Mouse (Mus musculus): ENCODE data around the gene Fam124a. TPM values are rescaled to one million over a fixed set of nuclear protein-coding genes. Genes with fewer than 3 reads are reported as not detected.

Gene Fam124a
- polyA plus RNA-seq, 1 experiment = not detected

- Histone ChIP-seq H3K27me3 (replicated peaks) (peaks cover 2% of the 10 kb centered on the region), H3K4me1 (no peaks in the 10 kb centered on the region), H3K4me3 (replicated peaks) (no peak overlapping the region), H3K36me3 (replicated peaks; ENCODE audit: low read length) (no peaks in the 10 kb centered on the region), H3K9me3 (no peaks in the 10 kb centered on the region)
- TF ChIP-seq FLI1 (IDR thresholded peaks at IDR 0.05; ENCODE audit: low read length) (no peak), GATA1 (IDR thresholded peaks at IDR 0.05; ENCODE audit: borderline replicate concordance, low read length) (no peak)
Measured at GRCm38 (mm10) chr14:62569463-62569862, 13.9 kb downstream of the Fam124a start.

GRCm38 (mm10) chr14:62570299-62570698 lies 14.8 kb downstream of the Fam124a start:
- TF ChIP-seq FLI1 (IDR thresholded peaks at IDR 0.05; ENCODE audit: low read length) (no peak), GATA1 (IDR thresholded peaks at IDR 0.05; ENCODE audit: borderline replicate concordance, low read length) (no peak)
- Histone ChIP-seq H3K4me1 (no peaks in the 10 kb centered on the region), H3K4me3 (replicated peaks) (no peak overlapping the region), H3K27me3 (replicated peaks) (peaks cover 2% of the 10 kb centered on the region), H3K9me3 (no peaks in the 10 kb centered on the region), H3K36me3 (replicated peaks; ENCODE audit: low read length) (no peaks in the 10 kb centered on the region)

GRCm38 (mm10) chr14:62573454-62573853 lies 17.9 kb downstream of the Fam124a start:
- peaks cover 4% of the 10 kb centered on the region for H3K27me3 ChIP-seq (replicated peaks)
- no peaks in the 10 kb centered on the region for H3K36me3 ChIP-seq (replicated peaks; ENCODE audit: low read length)
- no peak overlapping the region for H3K4me3 ChIP-seq (replicated peaks)
- no peak for TF ChIP-seq FLI1 (IDR thresholded peaks at IDR 0.05; ENCODE audit: low read length)
- no peak for TF ChIP-seq GATA1 (IDR thresholded peaks at IDR 0.05; ENCODE audit: borderline replicate concordance, low read length)
- no peaks in the 10 kb centered on the region for H3K4me1 ChIP-seq
- H3K9me3 ChIP-seq = no peaks in the 10 kb centered on the region

GRCm38 (mm10) chr14:62574906-62575305 lies 19.4 kb downstream of the Fam124a start:
- peaks cover 5% of the 10 kb centered on the region for H3K27me3 ChIP-seq (replicated peaks)
- no peaks in the 10 kb centered on the region for H3K36me3 ChIP-seq (replicated peaks; ENCODE audit: low read length)
- H3K4me1 ChIP-seq = no peaks in the 10 kb centered on the region
- H3K4me3 ChIP-seq (replicated peaks) = no peak overlapping the region
- no peaks in the 10 kb centered on the region for H3K9me3 ChIP-seq
- TF ChIP-seq GATA1 (IDR thresholded peaks at IDR 0.05; ENCODE audit: borderline replicate concordance, low read length) (no peak), FLI1 (IDR thresholded peaks at IDR 0.05; ENCODE audit: low read length) (no peak)

- no peak for TF ChIP-seq FLI1 (IDR thresholded peaks at IDR 0.05; ENCODE audit: low read length)
- TF ChIP-seq GATA1 (IDR thresholded peaks at IDR 0.05; ENCODE audit: borderline replicate concordance, low read length) = no peak
Measured at GRCm38 (mm10) chr14:62575862-62576261, 20.3 kb downstream of the Fam124a start.

GRCm38 (mm10) chr14:62580945-62581344 lies 25.4 kb downstream of the Fam124a start:
- TF ChIP-seq GATA1 (IDR thresholded peaks at IDR 0.05; ENCODE audit: borderline replicate concordance, low read length) (no peak), FLI1 (IDR thresholded peaks at IDR 0.05; ENCODE audit: low read length) (no peak)
- H3K4me1 ChIP-seq = no peaks in the 10 kb centered on the region
- H3K9me3 ChIP-seq = peaks cover 5% of the 10 kb centered on the region
- no peaks in the 10 kb centered on the region for H3K36me3 ChIP-seq (replicated peaks; ENCODE audit: low read length)
- peaks cover 5% of the 10 kb centered on the region for H3K27me3 ChIP-seq (replicated peaks)
- H3K4me3 ChIP-seq (replicated peaks) = no peak overlapping the region

More at GRCm38 (mm10) chr14:62575862-62576261, 20.3 kb downstream of the Fam124a start:
- H3K9me3 ChIP-seq = peaks cover under 1% of the 10 kb centered on the region
- no peaks in the 10 kb centered on the region for H3K4me1 ChIP-seq
- no peaks in the 10 kb centered on the region for H3K36me3 ChIP-seq (replicated peaks; ENCODE audit: low read length)
- peaks cover 5% of the 10 kb centered on the region for H3K27me3 ChIP-seq (replicated peaks)
- H3K4me3 ChIP-seq (replicated peaks) = no peak overlapping the region

- Histone ChIP-seq H3K27me3 (replicated peaks) (peaks cover 5% of the 10 kb centered on the region), H3K4me1 (no peaks in the 10 kb centered on the region), H3K9me3 (peaks cover 5% of the 10 kb centered on the region), H3K4me3 (replicated peaks) (no peak overlapping the region), H3K36me3 (replicated peaks; ENCODE audit: low read length) (no peaks in the 10 kb centered on the region)
- TF ChIP-seq GATA1 (IDR thresholded peaks at IDR 0.05; ENCODE audit: borderline replicate concordance, low read length) = no peak
- TF ChIP-seq FLI1 (IDR thresholded peaks at IDR 0.05; ENCODE audit: low read length) = no peak
Measured at GRCm38 (mm10) chr14:62581768-62582167, 26.2 kb downstream of the Fam124a start.

GRCm38 (mm10) chr14:62584637-62585036 lies 29.1 kb downstream of the Fam124a start:
- no peaks in the 10 kb centered on the region for H3K4me1 ChIP-seq
- TF ChIP-seq GATA1 (IDR thresholded peaks at IDR 0.05; ENCODE audit: borderline replicate concordance, low read length) (no peak), FLI1 (IDR thresholded peaks at IDR 0.05; ENCODE audit: low read length) (no peak)

GRCm38 (mm10) chr14:62585338-62585737 lies 29.8 kb downstream of the Fam124a start:
- peaks cover 9% of the 10 kb centered on the region for H3K27me3 ChIP-seq (replicated peaks)
- H3K36me3 ChIP-seq (replicated peaks; ENCODE audit: low read length) = no peaks in the 10 kb centered on the region
- no peak overlapping the region for H3K4me3 ChIP-seq (replicated peaks)
- H3K9me3 ChIP-seq = peaks cover 9% of the 10 kb centered on the region
- TF ChIP-seq GATA1 (IDR thresholded peaks at IDR 0.05; ENCODE audit: borderline replicate concordance, low read length) (no peak), FLI1 (IDR thresholded peaks at IDR 0.05; ENCODE audit: low read length) (no peak)
- no peaks in the 10 kb centered on the region for H3K4me1 ChIP-seq

More at GRCm38 (mm10) chr14:62584637-62585036, 29.1 kb downstream of the Fam124a start:
- peaks cover 9% of the 10 kb centered on the region for H3K9me3 ChIP-seq
- H3K4me3 ChIP-seq (replicated peaks) = no peak overlapping the region
- H3K36me3 ChIP-seq (replicated peaks; ENCODE audit: low read length) = no peaks in the 10 kb centered on the region
- H3K27me3 ChIP-seq (replicated peaks) = peaks cover 9% of the 10 kb centered on the region

- H3K36me3 ChIP-seq (replicated peaks; ENCODE audit: low read length) = no peaks in the 10 kb centered on the region
- H3K4me3 ChIP-seq (replicated peaks) = no peak overlapping the region
- no peaks in the 10 kb centered on the region for H3K4me1 ChIP-seq
- no peak for TF ChIP-seq FLI1 (IDR thresholded peaks at IDR 0.05; ENCODE audit: low read length)
- no peak for TF ChIP-seq GATA1 (IDR thresholded peaks at IDR 0.05; ENCODE audit: borderline replicate concordance, low read length)
- H3K9me3 ChIP-seq = no peaks in the 10 kb centered on the region
- peaks cover 8% of the 10 kb centered on the region for H3K27me3 ChIP-seq (replicated peaks)
Measured at GRCm38 (mm10) chr14:62600109-62600522, 44.6 kb downstream of the Fam124a start.

- Histone ChIP-seq H3K27me3 (replicated peaks) (peaks cover 14% of the 10 kb centered on the region), H3K4me1 (no peaks in the 10 kb centered on the region), H3K9me3 (no peaks in the 10 kb centered on the region), H3K36me3 (replicated peaks; ENCODE audit: low read length) (no peaks in the 10 kb centered on the region), H3K4me3 (replicated peaks) (no peak overlapping the region)
- TF ChIP-seq FLI1 (IDR thresholded peaks at IDR 0.05; ENCODE audit: low read length) (no peak), GATA1 (IDR thresholded peaks at IDR 0.05; ENCODE audit: borderline replicate concordance, low read length) (no peak)
Measured at GRCm38 (mm10) chr14:62602271-62602670, 46.7 kb downstream of the Fam124a start.

Measured in megakaryocyte, embryonic 14.5 days (primary cell).